11 mouse cellular contexts compared by ENCODE assay signal in the genomic region with DNA sequence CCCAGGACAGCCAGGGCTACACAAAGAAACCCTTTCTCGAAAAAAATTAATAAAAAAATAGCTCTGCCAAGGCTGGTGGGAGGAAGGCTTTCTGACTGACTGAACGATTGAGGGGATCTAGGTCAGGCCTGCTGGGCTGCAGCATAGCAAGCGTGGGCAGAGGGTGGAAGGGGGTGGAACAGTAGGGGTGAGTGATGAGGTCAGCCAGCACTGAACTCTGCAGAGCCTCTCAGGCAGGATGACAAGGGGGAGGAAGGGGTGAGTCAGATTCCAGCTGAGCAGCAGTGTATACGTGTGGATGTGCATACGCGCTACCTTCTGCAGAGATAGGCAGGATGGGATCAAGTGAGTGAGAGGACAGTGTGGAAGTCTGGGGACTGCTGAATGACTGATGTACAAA. TPM values are rescaled to one million over a fixed set of nuclear protein-coding genes. Genes with fewer than 3 reads are reported as not detected.
DNase-seq lines count a peak whose midpoint lies in the region; ATAC-seq and TF ChIP-seq lines count a peak whose summit lies in the region.
"Had no signal": no experiment of that assay in that cellular context is flagged by ENCODE, and none has a peak within 500 bp of the region (broad histone marks: within the 10 kb centered on the region; RNA-seq: fewer than 3 reads in every experiment).

No protein-coding gene starts in this region.

- no peak overlapping the region for H3K9ac ChIP-seq in liver, adult 2 months (ENCODE audit: low read depth, low read length)
- no peak overlapping the region for H3K9ac ChIP-seq in liver, embryonic 11.5 days (ENCODE audit: low read depth, low read length)
- no peak overlapping the region for H3K9ac ChIP-seq in intestine, postnatal 0 days (ENCODE audit: low read depth, low read length)
- H3K9ac ChIP-seq: forebrain, embryonic 15.5 days; hindbrain, embryonic 15.5 days had no signal

- peaks cover 8% of the 10 kb centered on the region; the same call in 1 of the 2 replicates for H3K79me2 ChIP-seq in liver, adult 2 months (ENCODE audit: control insufficient read depth, insufficient read depth, low read length)

- DNase-seq in heart, adult 11 months: peak; percentile 94
- no peak for DNase-seq in heart, postnatal 4 days
- peak; percentile 63 for DNase-seq in liver, adult 2 months (ENCODE audit: extremely low read depth, low read depth, low spot score)
- DNase-seq in liver, embryonic 11.5 days (ENCODE audit: low spot score): no peak
- peak; percentile 39 for DNase-seq in R1 (ENCODE audit: low read depth, low spot score)
- peak; percentile 35 to 41 for DNase-seq in heart, postnatal 10 days
- DNase-seq in frontal cortex, postnatal 36 days (ENCODE audit: low spot score in 2 of 2): no peak
- DNase-seq: thymus, adult 2 months had no signal

- 22% methylated on average over 6 of the region's 6 CpGs for WGBS in liver, adult 2 months
- 63% methylated on average over 6 of the region's 6 CpGs for WGBS in liver, embryonic 11.5 days
- 66% methylated on average over 6 of the region's 6 CpGs for WGBS in intestine, postnatal 0 days

- intact Hi-C loops in heart, postnatal 10 days (cut with DNase I): no loop called here

- TF ChIP-seq POLR2A in liver, adult 2 months (IDR thresholded peaks at IDR 0.05; ENCODE audit: extremely low read depth, insufficient read depth, low read length): no peak

- peaks cover 4% of the 10 kb centered on the region; the same call in 1 of the 2 replicates for H3K36me3 ChIP-seq in liver, adult 2 months (ENCODE audit: control insufficient read depth, insufficient read depth, low read length)
- peaks cover 14% of the 10 kb centered on the region for H3K36me3 ChIP-seq in liver, embryonic 11.5 days (ENCODE audit: control insufficient read depth, insufficient read depth, low read length)
- H3K36me3 ChIP-seq in intestine, postnatal 0 days (ENCODE audit: control insufficient read depth, insufficient read depth): peaks cover 24% of the 10 kb centered on the region

- H3K4me1 ChIP-seq in liver, adult 2 months (ENCODE audit: control insufficient read depth, insufficient read depth, low read length): peaks cover 26% of the 10 kb centered on the region
- peaks cover 21% of the 10 kb centered on the region for H3K4me1 ChIP-seq in liver, embryonic 11.5 days (replicated peaks; ENCODE audit: control insufficient read depth, insufficient read depth, low read length)
- H3K4me1 ChIP-seq in intestine, postnatal 0 days (replicated peaks; ENCODE audit: control insufficient read depth, insufficient read depth, low read length): 0 out of 2 replicates have a peak, but pooled peaks cover 6% of the 10 kb centered on the region

- no peaks in the 10 kb centered on the region for H3K27me3 ChIP-seq in liver, adult 2 months (ENCODE audit: control insufficient read depth, insufficient read depth, low read length)
- no peaks in the 10 kb centered on the region for H3K27me3 ChIP-seq in liver, embryonic 11.5 days (replicated peaks; ENCODE audit: control insufficient read depth, insufficient read depth, low read length)
- no peaks in the 10 kb centered on the region for H3K27me3 ChIP-seq in intestine, postnatal 0 days (replicated peaks; ENCODE audit: control insufficient read depth, insufficient read depth, low read length)
- H3K27me3 ChIP-seq: forebrain, embryonic 15.5 days; hindbrain, embryonic 15.5 days had no signal

- no peak for ATAC-seq in liver, embryonic 11.5 days (replicated peaks; ENCODE audit: low FRiP score)
- no peak for ATAC-seq in intestine, postnatal 0 days
- ATAC-seq: forebrain, embryonic 15.5 days had no signal

- H3K4me3 ChIP-seq in liver, adult 2 months (ENCODE audit: insufficient read depth, low read depth, low read length): no peak overlapping the region
- no peak overlapping the region for H3K4me3 ChIP-seq in liver, embryonic 11.5 days (ENCODE audit: low read depth, low read length)
- H3K4me3 ChIP-seq in intestine, postnatal 0 days (ENCODE audit: low read depth, low read length): no peak overlapping the region
- H3K4me3 ChIP-seq: forebrain, embryonic 15.5 days; hindbrain, embryonic 15.5 days had no signal

- H3K4me2 ChIP-seq in liver, embryonic 11.5 days: no peak overlapping the region
- no peak overlapping the region for H3K4me2 ChIP-seq in intestine, postnatal 0 days (replicated peaks; ENCODE audit: low read depth)
- H3K4me2 ChIP-seq: forebrain, embryonic 15.5 days; hindbrain, embryonic 15.5 days had no signal

- TF ChIP-seq CTCF in liver, adult 2 months (IDR thresholded peaks at IDR 0.05; ENCODE audit: low read depth, low read length): no peak
- TF ChIP-seq CTCF in intestine, postnatal 0 days (IDR thresholded peaks at IDR 0.05; ENCODE audit: low read depth): no peak

- H3K27ac ChIP-seq in liver, adult 2 months (replicated peaks; ENCODE audit: insufficient read depth, low read depth, low read length): no peak overlapping the region
- no peak overlapping the region for H3K27ac ChIP-seq in liver, embryonic 11.5 days (ENCODE audit: low read depth, low read length)
- no peak overlapping the region for H3K27ac ChIP-seq in intestine, postnatal 0 days (ENCODE audit: low read depth, low read length)
- H3K27ac ChIP-seq: forebrain, embryonic 15.5 days; hindbrain, embryonic 15.5 days had no signal

- no peaks in the 10 kb centered on the region for H3K9me3 ChIP-seq in liver, embryonic 11.5 days (ENCODE audit: control insufficient read depth, low read length)
- no peaks in the 10 kb centered on the region for H3K9me3 ChIP-seq in intestine, postnatal 0 days (ENCODE audit: control insufficient read depth)
- H3K9me3 ChIP-seq: forebrain, embryonic 15.5 days; hindbrain, embryonic 15.5 days had no signal

RNA-seq across cellular contexts. Expression of a gene that starts 3.7 kb away (rescaled TPM):
- 10 to 100 TPM; 52.2 to 59.8 TPM for total RNA-seq in heart, postnatal 4 days (2021)
- 179 and 187 TPM in 2 replicates for total RNA-seq in liver, adult 2 months (2014; rRNA removed)
- 266 and 291 TPM in 2 replicates for polyA plus RNA-seq in liver, adult 2 months (2012; rRNA removed)
- polyA plus RNA-seq in liver, embryonic 11.5 days (2014; fragmentation: Nextera tagmentation; extraction: Ambion mirVana): 97.1 and 104 TPM in 2 replicates
- total RNA-seq in heart, postnatal 10 days (2021): 10 to 100 TPM; 66.3 to 67.5 TPM
- polyA plus RNA-seq in intestine, postnatal 0 days (2015; fragmentation: Nextera tagmentation; extraction: Ambion mirVana): 232 and 235 TPM in 2 replicates

RNA-seq across cellular contexts. Expression of a gene that starts 13.6 kb away (rescaled TPM):
- 1 to 10 TPM; 7.6 to 9.8 TPM for total RNA-seq in heart, postnatal 4 days (2021)
- 34.2 and 38.5 TPM in 2 replicates for total RNA-seq in liver, adult 2 months (2014; rRNA removed)
- 32.0 and 33.6 TPM in 2 replicates for polyA plus RNA-seq in liver, adult 2 months (2012; rRNA removed)
- 47.7 and 49.8 TPM in 2 replicates for polyA plus RNA-seq in liver, embryonic 11.5 days (2014; fragmentation: Nextera tagmentation; extraction: Ambion mirVana)
- 1 to 10 TPM; 5.2 to 5.7 TPM for total RNA-seq in heart, postnatal 10 days (2021)
- 99.5 and 131 TPM in 2 replicates for polyA plus RNA-seq in intestine, postnatal 0 days (2015; fragmentation: Nextera tagmentation; extraction: Ambion mirVana)

RNA-seq across cellular contexts. Expression of a gene that starts 22.5 kb away (rescaled TPM):
- total RNA-seq in heart, postnatal 4 days (2021): 10 to 100 TPM; 46.3 to 46.9 TPM
- total RNA-seq in liver, adult 2 months (2014; rRNA removed): 21.8 and 25.9 TPM in 2 replicates
- 113 and 116 TPM in 2 replicates for polyA plus RNA-seq in liver, adult 2 months (2012; rRNA removed)
- polyA plus RNA-seq in liver, embryonic 11.5 days (2014; fragmentation: Nextera tagmentation; extraction: Ambion mirVana): 104 and 106 TPM in 2 replicates
- 10 to 100 TPM; 42.6 to 47.8 TPM for total RNA-seq in heart, postnatal 10 days (2021)
- polyA plus RNA-seq in intestine, postnatal 0 days (2015; fragmentation: Nextera tagmentation; extraction: Ambion mirVana): 90.3 and 94.9 TPM in 2 replicates

RNA-seq across cellular contexts. Expression of a gene that starts 29.4 kb away (rescaled TPM):
- 10 to 100 TPM; 42.4 to 45.9 TPM for total RNA-seq in heart, postnatal 4 days (2021)
- 45.7 and 46.4 TPM in 2 replicates for total RNA-seq in liver, adult 2 months (2014; rRNA removed)
- polyA plus RNA-seq in liver, adult 2 months (2012; rRNA removed): 54.9 and 58.7 TPM in 2 replicates
- 39.6 and 47.7 TPM in 2 replicates for polyA plus RNA-seq in liver, embryonic 11.5 days (2014; fragmentation: Nextera tagmentation; extraction: Ambion mirVana)
- total RNA-seq in heart, postnatal 10 days (2021): 10 to 100 TPM; 43.2 to 44.5 TPM
- 717 and 739 TPM in 2 replicates for polyA plus RNA-seq in intestine, postnatal 0 days (2015; fragmentation: Nextera tagmentation; extraction: Ambion mirVana)

RNA-seq across cellular contexts. Expression of a gene that starts 37.2 kb away (rescaled TPM):
- 10 to 100 TPM; 17.1 to 18.3 TPM for total RNA-seq in heart, postnatal 4 days (2021)
- total RNA-seq in liver, adult 2 months (2014; rRNA removed): 20.3 and 21.0 TPM in 2 replicates
- 28.8 and 41.0 TPM in 2 replicates for polyA plus RNA-seq in liver, adult 2 months (2012; rRNA removed)
- 96.9 and 106 TPM in 2 replicates for polyA plus RNA-seq in liver, embryonic 11.5 days (2014; fragmentation: Nextera tagmentation; extraction: Ambion mirVana)
- 10 to 100 TPM; 20.7 to 21.3 TPM for total RNA-seq in heart, postnatal 10 days (2021)
- polyA plus RNA-seq in intestine, postnatal 0 days (2015; fragmentation: Nextera tagmentation; extraction: Ambion mirVana): 56.7 and 57.7 TPM in 2 replicates

Comparison
In these comparisons a context has a peak if more than half of its experiments do, and no peak if none do; other contexts are left out.
1. DNase-seq: peak in heart, adult 11 months (single experiment), liver, adult 2 months (single experiment), R1 (single experiment) and heart, postnatal 10 days (2 of 2); none in heart, postnatal 4 days (single experiment), liver, embryonic 11.5 days (single experiment) and frontal cortex, postnatal 36 days (0 of 2).